Mouse (Mus musculus) limb, embryonic 15.5 days (tissue): ENCODE data around the gene Mlec. TPM values are rescaled to one million over a fixed set of nuclear protein-coding genes. Genes with fewer than 3 reads are reported as not detected.
A peak's percentile ranks its signal among the peaks of the same experiment; 100 is the strongest.
"Not testable (repeated sequence)": the region's sequence is repeated elsewhere in the genome, so short reads cannot be mapped to it uniquely, and the experiment has no call there.

Source experiments
- ATAC-seq: fragments of 200-750 bp; cut with Nextera tagmentation; 2 replicates; pipeline ENCODE4 v1.8.0; 2017; ENCODE audit warnings: low read depth, moderate TSS enrichment; ENCODE audit not compliant: insufficient number of reproducible peaks, low FRiP score, low TSS enrichment
- H3K27ac ChIP-seq: fragments of 300-500 bp; sonication (generic); 2 replicates; pipeline ENCODE4 v1.5.1; 2015; ENCODE audit warnings: moderate library complexity, mild to moderate bottlenecking, inconsistent platforms
- H3K27me3 ChIP-seq: fragments of 300-500 bp; sonication (generic); 2 replicates; pipeline ENCODE4 v1.6.1; 2015; ENCODE audit warnings: inconsistent platforms
- H3K36me3 ChIP-seq: fragments of 300-500 bp; sonication (generic); 2 replicates; pipeline ENCODE4 v1.6.1; 2015; ENCODE audit warnings: inconsistent platforms
- H3K4me1 ChIP-seq: fragments of 300-500 bp; sonication (generic); 2 replicates; pipeline ENCODE4 v1.6.1; 2015; ENCODE audit warnings: inconsistent platforms
- H3K4me2 ChIP-seq: fragments of 300-500 bp; sonication (generic); 2 replicates; pipeline ENCODE4 v1.6.1; 2015; ENCODE audit warnings: mild to moderate bottlenecking, inconsistent platforms
- H3K4me3 ChIP-seq: fragments of 300-500 bp; sonication (generic); 2 replicates; pipeline ENCODE4 v1.5.1; 2015; ENCODE audit warnings: mild to moderate bottlenecking, inconsistent platforms
- H3K9ac ChIP-seq: fragments of 300-500 bp; sonication (generic); 2 replicates; pipeline ENCODE4 v1.6.1; 2015; ENCODE audit warnings: inconsistent platforms
- H3K9me3 ChIP-seq: fragments of 300-500 bp; sonication (generic); 2 replicates; pipeline ENCODE4 v1.6.1; 2016; ENCODE audit warnings: inconsistent platforms
- WGBS: fragments of 180-500 bp; shearing (Covaris S2); methylation state at CpG from one replicate; pipeline ENCODE4 v1.1.7; 2015; 5-methylcytosine and 5-hydroxymethylcytosine counted together
- polyA plus RNA-seq: library from polyadenylated mRNA; unstranded; fragments of >200 nt; fragmentation: Nextera tagmentation; extraction: Ambion mirVana; gene quantifications from 2 replicates; pipeline ENCODE4 v1.2.1, GENCODE M21; 2015

Mlec gene
- polyA plus RNA-seq, 1 experiment from 2014 or later, result 97.9 TPM

DNA sequence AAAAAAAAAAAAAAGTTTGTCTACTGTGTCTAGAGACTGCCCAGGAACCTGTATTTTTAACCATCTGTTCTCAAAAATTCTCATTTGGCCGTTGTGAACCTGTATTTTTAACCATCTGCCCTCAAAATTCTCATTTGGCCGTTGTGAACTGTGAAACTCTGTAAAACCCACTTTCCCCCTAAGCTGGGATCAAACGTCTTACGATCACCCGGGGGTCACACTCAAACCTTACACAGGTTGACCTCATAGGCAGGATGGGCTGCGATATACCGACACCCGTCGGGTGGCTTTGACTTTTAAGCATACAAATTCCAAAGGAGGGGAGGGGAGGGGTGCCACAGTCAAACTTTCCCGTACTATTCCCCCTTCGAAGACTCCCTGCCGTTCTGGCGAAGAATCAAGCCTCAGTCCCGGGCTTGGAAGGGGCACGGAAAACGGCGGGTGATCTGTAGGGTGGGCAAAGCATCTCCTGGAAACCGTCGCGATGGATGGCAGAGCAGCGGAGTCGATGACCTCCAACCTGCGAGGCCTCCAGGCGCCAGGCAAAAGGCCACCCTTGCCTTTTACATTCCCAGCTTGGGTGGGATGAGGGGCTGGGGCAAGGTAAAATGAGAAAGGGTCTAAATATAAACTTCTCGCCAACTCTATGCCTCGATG, 918 bp downstream of the Mlec start:
- Histone ChIP-seq H3K36me3 (peaks cover 6% of the 10 kb centered on the region), H3K4me2 (peak overlapping the region; percentile 72), H3K27me3 (no peaks in the 10 kb centered on the region), H3K9me3 (no peaks in the 10 kb centered on the region), H3K9ac (peak overlapping the region; percentile 100), H3K27ac (peak overlapping the region; percentile 98), H3K4me1 (peaks cover 58% of the 10 kb centered on the region), H3K4me3 (peak overlapping the region; percentile 99)
- under 1% methylated on average over 26 of the region's 26 CpGs for WGBS
- no peak for ATAC-seq

DNA sequence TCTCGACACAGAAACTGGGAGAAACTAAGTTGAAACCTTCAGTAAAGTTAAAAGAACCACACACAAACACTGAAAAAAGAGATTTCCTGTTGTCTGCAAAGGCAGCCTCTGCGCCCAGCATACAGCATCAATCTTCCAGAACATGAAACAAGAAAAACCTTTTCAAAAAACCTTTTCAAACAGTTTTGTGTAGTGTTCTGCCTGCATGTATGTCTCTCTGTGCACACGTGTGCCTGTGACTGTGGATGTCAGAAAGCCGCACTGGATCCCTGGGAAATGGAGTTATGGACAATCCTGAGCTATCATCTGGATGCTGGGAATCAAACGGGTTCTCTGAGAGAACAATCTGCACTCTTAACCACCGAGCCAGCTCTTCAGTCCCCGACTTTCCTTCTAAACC, 1.6 kb downstream of the Mlec start:
- peak overlapping the region; percentile 100; the same call in 1 of the 2 replicates for H3K9ac ChIP-seq
- no peaks in the 10 kb centered on the region for H3K9me3 ChIP-seq
- peak overlapping the region; percentile 69 for H3K27ac ChIP-seq
- peak overlapping the region; percentile 72 for H3K4me2 ChIP-seq
- no peaks in the 10 kb centered on the region for H3K27me3 ChIP-seq
- WGBS, result 32% methylated on average over 7 of the region's 7 CpGs
- H3K4me3 ChIP-seq, result peak overlapping the region; percentile 99
- peaks cover 59% of the 10 kb centered on the region for H3K4me1 ChIP-seq
- no peak for ATAC-seq
- H3K36me3 ChIP-seq, result peaks cover 9% of the 10 kb centered on the region

DNA sequence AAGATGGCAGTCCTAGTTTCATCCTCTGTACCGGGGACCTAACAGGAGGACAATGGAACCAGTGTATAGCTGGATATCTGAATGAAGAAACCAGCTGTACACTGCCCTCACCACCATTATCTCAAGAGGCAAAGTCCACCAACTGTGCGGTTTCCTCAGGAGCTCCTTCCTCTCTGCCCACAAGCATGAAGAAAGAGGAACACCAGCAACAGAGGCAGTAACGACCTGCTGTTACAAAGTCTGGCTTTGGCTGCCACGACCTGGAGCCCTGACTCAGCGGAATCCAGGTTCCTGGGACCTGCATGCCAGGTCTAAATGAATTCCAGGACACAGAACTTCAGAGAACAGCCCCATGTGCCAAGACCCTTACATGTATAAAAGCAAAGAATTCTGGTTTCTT, 2.1 kb downstream of the Mlec start:
- Histone ChIP-seq H3K27me3 (no peaks in the 10 kb centered on the region), H3K4me1 (peaks cover 58% of the 10 kb centered on the region), H3K4me2 (peak overlapping the region; percentile 72), H3K4me3 (peak overlapping the region; percentile 99), H3K9ac (peak overlapping the region; percentile 31; the same call in 1 of the 2 replicates), H3K36me3 (peaks cover 13% of the 10 kb centered on the region), H3K27ac (peak overlapping the region; percentile 69), H3K9me3 (no peaks in the 10 kb centered on the region)
- WGBS, result 30% methylated on average over 5 of the region's 5 CpGs
- ATAC-seq, result no peak

GRCm38 (mm10) chr5:115155156-115155631, 2.8 kb downstream of the Mlec start:
- 48% methylated on average over 13 of the region's 13 CpGs for WGBS
- H3K4me3 ChIP-seq, result peak overlapping the region; percentile 99
- no peaks in the 10 kb centered on the region for H3K9me3 ChIP-seq
- peak overlapping the region; percentile 69 for H3K27ac ChIP-seq
- H3K9ac ChIP-seq, result 0 out of 2 replicates have a peak overlapping the region, but pooled peaks have one; percentile 31
- ATAC-seq, result no peak
- H3K36me3 ChIP-seq, result peaks cover 20% of the 10 kb centered on the region
- H3K27me3 ChIP-seq, result no peaks in the 10 kb centered on the region
- peaks cover 56% of the 10 kb centered on the region for H3K4me1 ChIP-seq
- H3K4me2 ChIP-seq, result peak overlapping the region; percentile 72

GRCm38 (mm10) chr5:115152132-115152956, 5.6 kb downstream of the Mlec start:
- Histone ChIP-seq H3K36me3 (peaks cover 46% of the 10 kb centered on the region), H3K9ac (no peak overlapping the region), H3K27ac (peak overlapping the region; percentile 65), H3K9me3 (no peaks in the 10 kb centered on the region), H3K4me3 (no peak overlapping the region), H3K27me3 (no peaks in the 10 kb centered on the region), H3K4me2 (peak overlapping the region; percentile 17; the same call in 1 of the 2 replicates), H3K4me1 (peaks cover 51% of the 10 kb centered on the region)
- 33% methylated on average over 8 of the region's 8 CpGs for WGBS
- ATAC-seq, result no peak

DNA sequence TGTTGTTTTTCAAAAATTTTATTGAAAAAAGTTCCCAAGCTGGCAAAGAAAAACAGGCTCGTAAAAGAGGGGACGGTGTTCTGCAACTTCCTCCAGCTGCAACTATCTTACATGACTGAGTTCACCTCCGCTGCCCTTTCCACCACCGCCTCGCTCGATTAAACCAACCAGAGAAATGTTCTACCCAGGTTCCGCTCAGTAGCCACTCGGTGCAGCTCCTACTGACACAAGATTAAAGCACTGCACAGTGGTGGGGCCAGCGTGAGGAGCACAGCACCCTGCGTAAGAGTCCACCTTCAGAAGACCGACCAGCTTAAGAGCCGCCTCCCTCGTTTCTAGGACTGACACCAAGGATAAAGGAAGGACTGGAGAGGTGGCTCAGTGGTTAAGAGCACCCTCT, 6.5 kb downstream of the Mlec start:
- H3K4me2 ChIP-seq, result no peak overlapping the region
- H3K9ac ChIP-seq, result no peak overlapping the region
- H3K27ac ChIP-seq, result peak overlapping the region; percentile 17; the same call in 1 of the 2 replicates
- peaks cover 55% of the 10 kb centered on the region for H3K36me3 ChIP-seq
- ATAC-seq, result no peak
- H3K9me3 ChIP-seq, result no peaks in the 10 kb centered on the region
- H3K4me1 ChIP-seq, result peaks cover 50% of the 10 kb centered on the region
- WGBS, result 66% methylated on average over 13 of the region's 13 CpGs
- no peaks in the 10 kb centered on the region for H3K27me3 ChIP-seq
- H3K4me3 ChIP-seq, result no peak overlapping the region

- ATAC-seq, result no peak
- Histone ChIP-seq H3K9me3 (no peaks in the 10 kb centered on the region), H3K9ac (no peak overlapping the region), H3K4me2 (no peak overlapping the region), H3K4me3 (no peak overlapping the region), H3K27ac (no peak overlapping the region), H3K4me1 (peaks cover 45% of the 10 kb centered on the region), H3K36me3 (peaks cover 59% of the 10 kb centered on the region), H3K27me3 (no peaks in the 10 kb centered on the region)
- WGBS, result 49% methylated on average over 5 of the region's 5 CpGs
These were observed 7.0 kb downstream of the Mlec start for GRCm38 (mm10) chr5:115150991-115151390.

GRCm38 (mm10) chr5:115149675-115150459, 8.1 kb downstream of the Mlec start:
- Histone ChIP-seq H3K36me3 (peaks cover 70% of the 10 kb centered on the region), H3K4me1 (peaks cover 34% of the 10 kb centered on the region), H3K9me3 (no peaks in the 10 kb centered on the region), H3K9ac (no peak overlapping the region), H3K27ac (no peak overlapping the region), H3K4me2 (no peak overlapping the region), H3K4me3 (no peak overlapping the region), H3K27me3 (no peaks in the 10 kb centered on the region)
- ATAC-seq, result no peak
- WGBS, result 91% methylated on average over 14 of the region's 14 CpGs

- H3K27ac ChIP-seq, H3K27me3 ChIP-seq, H3K9ac ChIP-seq, H3K4me2 ChIP-seq, H3K4me3 ChIP-seq, ATAC-seq, H3K9me3 ChIP-seq: not testable (repeated sequence)
- WGBS, result 83% methylated on average over 1 of the region's 1 CpGs
- Histone ChIP-seq H3K36me3 (peaks cover 79% of the 10 kb centered on the region), H3K4me1 (peaks cover 24% of the 10 kb centered on the region)
These were observed 9.1 kb downstream of the Mlec start for GRCm38 (mm10) chr5:115148872-115149271.

DNA sequence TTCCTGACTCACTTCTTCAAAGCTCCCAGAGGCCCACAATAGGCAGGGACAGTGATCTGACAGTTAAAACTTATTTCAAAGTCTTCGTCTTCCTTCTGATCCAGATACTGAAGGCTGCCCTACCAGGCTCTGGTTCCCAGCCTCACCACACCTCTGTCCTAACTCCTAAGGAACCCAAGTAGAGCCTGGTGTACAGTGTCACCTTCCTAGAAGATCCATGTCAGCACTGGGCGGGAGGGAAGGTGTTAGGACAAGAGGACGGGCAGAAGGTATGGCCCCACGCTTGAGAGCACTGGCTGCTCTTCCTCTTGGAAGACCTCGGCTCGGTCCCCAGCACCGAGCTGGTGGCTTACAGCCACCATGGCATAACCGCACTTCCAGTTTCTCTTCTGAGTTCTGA, 9.6 kb downstream of the Mlec start:
- ATAC-seq, result no peak
- H3K9ac ChIP-seq, result no peak overlapping the region
- no peak overlapping the region for H3K27ac ChIP-seq
- H3K9me3 ChIP-seq, result no peaks in the 10 kb centered on the region
- H3K4me3 ChIP-seq, result no peak overlapping the region
- H3K4me2 ChIP-seq, result no peak overlapping the region
- H3K4me1 ChIP-seq, result peaks cover 19% of the 10 kb centered on the region
- 90% methylated on average over 8 of the region's 8 CpGs for WGBS
- no peaks in the 10 kb centered on the region for H3K27me3 ChIP-seq
- H3K36me3 ChIP-seq, result peaks cover 75% of the 10 kb centered on the region

GRCm38 (mm10) chr5:115147388-115147787, 10.6 kb downstream of the Mlec start:
- WGBS, result 66% methylated on average over 3 of the region's 3 CpGs
- Histone ChIP-seq H3K36me3 (peaks cover 79% of the 10 kb centered on the region), H3K4me3 (no peak overlapping the region), H3K4me1 (peaks cover 9% of the 10 kb centered on the region), H3K9me3 (no peaks in the 10 kb centered on the region), H3K27ac (no peak overlapping the region), H3K9ac (no peak overlapping the region), H3K4me2 (no peak overlapping the region), H3K27me3 (no peaks in the 10 kb centered on the region)
- no peak for ATAC-seq
